Mouse (Mus musculus) intestine, embryonic 15.5 days (tissue): Measurements from ENCODE around the gene Diras2. TPM values are rescaled to one million over a fixed set of nuclear protein-coding genes. Genes with fewer than 3 reads are reported as not detected.

Experiments
- ATAC-seq: fragments of 200-750 bp; cut with Nextera tagmentation; 2 replicates; pipeline ENCODE4 v1.8.0; 2017; ENCODE audit warnings: moderate TSS enrichment, moderate library complexity
- H3K27ac ChIP-seq: fragments of 300-500 bp; sonication (generic); 2 replicates; pipeline ENCODE4 v1.5.1; 2015; ENCODE audit warnings: mild to moderate bottlenecking, inconsistent platforms
- H3K27me3 ChIP-seq: fragments of 300-500 bp; sonication (generic); replicated peaks from 2 replicates; pipeline ENCODE4 v1.6.1; 2015; ENCODE audit warnings: inconsistent platforms
- H3K36me3 ChIP-seq: fragments of 300-500 bp; sonication (generic); 2 replicates; pipeline ENCODE4 v1.6.1; 2015; ENCODE audit warnings: inconsistent platforms
- H3K4me1 ChIP-seq: fragments of 300-500 bp; sonication (generic); replicated peaks from 2 replicates; pipeline ENCODE4 v1.6.1; 2015; ENCODE audit warnings: inconsistent platforms
- H3K4me2 ChIP-seq: fragments of 300-500 bp; sonication (generic); replicated peaks from 2 replicates; pipeline ENCODE4 v1.6.1; 2015; ENCODE audit warnings: mild to moderate bottlenecking, inconsistent platforms
- H3K4me3 ChIP-seq: fragments of 300-500 bp; sonication (generic); replicated peaks from 2 replicates; pipeline ENCODE4 v1.5.1; 2015; ENCODE audit warnings: inconsistent platforms
- H3K9ac ChIP-seq: fragments of 300-500 bp; sonication (generic); 2 replicates; pipeline ENCODE4 v1.6.1; 2015; ENCODE audit warnings: inconsistent platforms
- H3K9me3 ChIP-seq: fragments of 300-500 bp; sonication (generic); 2 replicates; pipeline ENCODE4 v1.6.1; 2016; ENCODE audit warnings: inconsistent platforms
- WGBS: fragments of 180-500 bp; shearing (Covaris S2); methylation state at CpG from one replicate; pipeline ENCODE4 v1.1.7; 2015; 5-methylcytosine and 5-hydroxymethylcytosine counted together
- polyA plus RNA-seq: library from polyadenylated mRNA; unstranded; fragments of >200 nt; fragmentation: Nextera tagmentation; extraction: Ambion mirVana; gene quantifications from 2 replicates; pipeline ENCODE4 v1.2.1, GENCODE M21; 2015

Diras2 gene
- polyA plus RNA-seq, 1 experiment from 2014 or later, result 0.58 TPM

GRCm38 (mm10) chr13:52569194-52569769 lies 38.2 kb upstream of the Diras2 start:
- Histone ChIP-seq H3K4me3 (no peak overlapping the region), H3K4me1 (no peaks in the 10 kb centered on the region), H3K27me3 (no peaks in the 10 kb centered on the region), H3K4me2 (no peak overlapping the region), H3K9ac (no peak overlapping the region), H3K9me3 (no peaks in the 10 kb centered on the region), H3K36me3 (no peaks in the 10 kb centered on the region), H3K27ac (no peak overlapping the region)
- WGBS, result 54% methylated on average over 8 of the region's 8 CpGs
- no peak for ATAC-seq

- Histone ChIP-seq H3K27ac (no peak overlapping the region), H3K9ac (no peak overlapping the region), H3K4me3 (no peak overlapping the region), H3K4me2 (no peak overlapping the region), H3K9me3 (no peaks in the 10 kb centered on the region), H3K27me3 (no peaks in the 10 kb centered on the region), H3K4me1 (no peaks in the 10 kb centered on the region), H3K36me3 (no peaks in the 10 kb centered on the region)
- ATAC-seq, result no peak
- 70% methylated on average over 7 of the region's 7 CpGs for WGBS
These were observed 35.7 kb upstream of the Diras2 start for GRCm38 (mm10) chr13:52566777-52567176.

- Histone ChIP-seq H3K4me2 (no peak overlapping the region), H3K27ac (no peak overlapping the region), H3K4me1 (no peaks in the 10 kb centered on the region), H3K9ac (no peak overlapping the region), H3K36me3 (no peaks in the 10 kb centered on the region), H3K9me3 (no peaks in the 10 kb centered on the region), H3K4me3 (no peak overlapping the region), H3K27me3 (no peaks in the 10 kb centered on the region)
- no peak for ATAC-seq
- WGBS, result 90% methylated on average over 9 of the region's 9 CpGs
These were observed 35.2 kb upstream of the Diras2 start for GRCm38 (mm10) chr13:52566188-52566760.

- WGBS, result 88% methylated on average over 18 of the region's 18 CpGs
- Histone ChIP-seq H3K27ac (no peak overlapping the region), H3K36me3 (no peaks in the 10 kb centered on the region), H3K27me3 (no peaks in the 10 kb centered on the region), H3K4me1 (no peaks in the 10 kb centered on the region), H3K4me3 (no peak overlapping the region), H3K9me3 (no peaks in the 10 kb centered on the region), H3K4me2 (no peak overlapping the region), H3K9ac (no peak overlapping the region)
- no peak for ATAC-seq
These were observed 34.1 kb upstream of the Diras2 start for GRCm38 (mm10) chr13:52565103-52565739.

- Histone ChIP-seq H3K36me3 (no peaks in the 10 kb centered on the region), H3K4me2 (no peak overlapping the region), H3K27me3 (no peaks in the 10 kb centered on the region), H3K27ac (no peak overlapping the region), H3K9me3 (no peaks in the 10 kb centered on the region), H3K4me1 (no peaks in the 10 kb centered on the region), H3K4me3 (no peak overlapping the region), H3K9ac (no peak overlapping the region)
- no peak for ATAC-seq
- 55% methylated on average over 4 of the region's 4 CpGs for WGBS
These were observed 31.1 kb upstream of the Diras2 start for GRCm38 (mm10) chr13:52562166-52562571.

GRCm38 (mm10) chr13:52561367-52562165 lies 30.5 kb upstream of the Diras2 start:
- no peak for ATAC-seq
- Histone ChIP-seq H3K27me3 (no peaks in the 10 kb centered on the region), H3K4me3 (no peak overlapping the region), H3K36me3 (no peaks in the 10 kb centered on the region), H3K9ac (no peak overlapping the region), H3K27ac (no peak overlapping the region), H3K9me3 (no peaks in the 10 kb centered on the region), H3K4me2 (no peak overlapping the region), H3K4me1 (no peaks in the 10 kb centered on the region)
- 92% methylated on average over 8 of the region's 8 CpGs for WGBS

GRCm38 (mm10) chr13:52557421-52557820 lies 26.3 kb upstream of the Diras2 start:
- Histone ChIP-seq H3K27me3 (no peaks in the 10 kb centered on the region), H3K4me3 (no peak overlapping the region), H3K27ac (no peak overlapping the region), H3K9me3 (no peaks in the 10 kb centered on the region), H3K4me1 (no peaks in the 10 kb centered on the region), H3K4me2 (no peak overlapping the region), H3K9ac (no peak overlapping the region), H3K36me3 (no peaks in the 10 kb centered on the region)
- 71% methylated on average over 7 of the region's 7 CpGs for WGBS
- ATAC-seq, result no peak

- Histone ChIP-seq H3K4me3 (no peak overlapping the region), H3K9ac (no peak overlapping the region), H3K36me3 (no peaks in the 10 kb centered on the region), H3K4me2 (no peak overlapping the region), H3K4me1 (no peaks in the 10 kb centered on the region), H3K9me3 (no peaks in the 10 kb centered on the region), H3K27me3 (no peaks in the 10 kb centered on the region), H3K27ac (no peak overlapping the region)
- no peak for ATAC-seq
- WGBS, result 76% methylated on average over 9 of the region's 9 CpGs
These were observed 23.6 kb upstream of the Diras2 start for GRCm38 (mm10) chr13:52554722-52555121.

GRCm38 (mm10) chr13:52552822-52553477 lies 21.9 kb upstream of the Diras2 start:
- WGBS, result 76% methylated on average over 9 of the region's 9 CpGs
- no peak for ATAC-seq

GRCm38 (mm10) chr13:52551275-52551674 lies 20.2 kb upstream of the Diras2 start:
- Histone ChIP-seq H3K27me3 (no peaks in the 10 kb centered on the region), H3K4me2 (no peak overlapping the region), H3K36me3 (no peaks in the 10 kb centered on the region), H3K9ac (no peak overlapping the region), H3K27ac (no peak overlapping the region), H3K4me3 (no peak overlapping the region), H3K9me3 (no peaks in the 10 kb centered on the region), H3K4me1 (no peaks in the 10 kb centered on the region)
- ATAC-seq, result no peak
- 81% methylated on average over 9 of the region's 9 CpGs for WGBS

More at GRCm38 (mm10) chr13:52552822-52553477, 21.9 kb upstream of the Diras2 start:
- H3K4me1 ChIP-seq, result no peaks in the 10 kb centered on the region
- no peaks in the 10 kb centered on the region for H3K36me3 ChIP-seq
- H3K4me2 ChIP-seq, result no peak overlapping the region
- H3K27ac ChIP-seq, result no peak overlapping the region
- no peak overlapping the region for H3K4me3 ChIP-seq
- no peak overlapping the region for H3K9ac ChIP-seq
- H3K9me3 ChIP-seq, result no peaks in the 10 kb centered on the region
- no peaks in the 10 kb centered on the region for H3K27me3 ChIP-seq

GRCm38 (mm10) chr13:52550690-52551193 lies 19.7 kb upstream of the Diras2 start:
- ATAC-seq, result no peak
- no peak overlapping the region for H3K9ac ChIP-seq
- no peaks in the 10 kb centered on the region for H3K9me3 ChIP-seq
- no peaks in the 10 kb centered on the region for H3K4me1 ChIP-seq
- WGBS, result 73% methylated on average over 5 of the region's 5 CpGs
- no peaks in the 10 kb centered on the region for H3K27me3 ChIP-seq
- no peak overlapping the region for H3K4me2 ChIP-seq
- H3K27ac ChIP-seq, result no peak overlapping the region
- H3K36me3 ChIP-seq, result no peaks in the 10 kb centered on the region
- no peak overlapping the region for H3K4me3 ChIP-seq

GRCm38 (mm10) chr13:52546288-52546687 lies 15.2 kb upstream of the Diras2 start:
- H3K4me1 ChIP-seq, result no peaks in the 10 kb centered on the region
- H3K9me3 ChIP-seq, result no peaks in the 10 kb centered on the region
- H3K27me3 ChIP-seq, result no peaks in the 10 kb centered on the region
- H3K27ac ChIP-seq, result no peak overlapping the region
- no peaks in the 10 kb centered on the region for H3K36me3 ChIP-seq
- no peak overlapping the region for H3K4me3 ChIP-seq
- 74% methylated on average over 6 of the region's 6 CpGs for WGBS
- no peak overlapping the region for H3K9ac ChIP-seq
- H3K4me2 ChIP-seq, result no peak overlapping the region
- no peak for ATAC-seq
